Mouse (Mus musculus): ENCODE measurements around the gene Ugt2a3. TPM values are rescaled to one million over a fixed set of nuclear protein-coding genes. Genes with fewer than 3 reads are reported as not detected.

The Ugt2a3 gene
- polyA plus RNA-seq, 1 experiment from 2014 or later = 0.45 TPM

Other genes starting within 250 kb of the Ugt2a3 start
- gene Ugt2b36, start 244.6 kb downstream of the Ugt2a3 start, polyA plus RNA-seq (2014; fragmentation: Nextera tagmentation; extraction: Ambion mirVana) = 0.72 and 1.1 TPM in 2 replicates
- gene Ugt2b5, start 196.9 kb downstream of the Ugt2a3 start, polyA plus RNA-seq (2014; fragmentation: Nextera tagmentation; extraction: Ambion mirVana) = not detected in 2 replicates
- not detected in 2 replicates for gene Ugt2b37, start 82.4 kb downstream of the Ugt2a3 start, polyA plus RNA-seq (2014; fragmentation: Nextera tagmentation; extraction: Ambion mirVana)
- gene Ugt2b38, start 87.0 kb upstream of the Ugt2a3 start, polyA plus RNA-seq (2014; fragmentation: Nextera tagmentation; extraction: Ambion mirVana) = not detected in 2 replicates
- gene Ugt2a2, start 145.1 kb upstream of the Ugt2a3 start, polyA plus RNA-seq (2014; fragmentation: Nextera tagmentation; extraction: Ambion mirVana) = not detected in 2 replicates
- gene Gm43638, start 149.6 kb upstream of the Ugt2a3 start, polyA plus RNA-seq (2014; fragmentation: Nextera tagmentation; extraction: Ambion mirVana) = not detected in 2 replicates
- not detected in 2 replicates for gene Ugt2a1, start 153.7 kb upstream of the Ugt2a3 start, polyA plus RNA-seq (2014; fragmentation: Nextera tagmentation; extraction: Ambion mirVana)
- gene Sult1b1, start 201.0 kb upstream of the Ugt2a3 start, polyA plus RNA-seq (2014; fragmentation: Nextera tagmentation; extraction: Ambion mirVana) = 5.1 and 5.2 TPM in 2 replicates
- 30.1 and 30.8 TPM in 2 replicates for gene Sult1d1, start 231.8 kb upstream of the Ugt2a3 start, polyA plus RNA-seq (2014; fragmentation: Nextera tagmentation; extraction: Ambion mirVana)

Data from stomach, embryonic 14.5 days (tissue).